Mouse (Mus musculus): ENCODE data around the gene Slc38a3. TPM values are rescaled to one million over a fixed set of nuclear protein-coding genes. Genes with fewer than 3 reads are reported as not detected.
A peak's percentile ranks its signal among the peaks of the same experiment; 100 is the strongest.

Gene Slc38a3
- total RNA-seq, 2 experiments from 2014 or later = 29.8 to 57.1 TPM

DNA sequence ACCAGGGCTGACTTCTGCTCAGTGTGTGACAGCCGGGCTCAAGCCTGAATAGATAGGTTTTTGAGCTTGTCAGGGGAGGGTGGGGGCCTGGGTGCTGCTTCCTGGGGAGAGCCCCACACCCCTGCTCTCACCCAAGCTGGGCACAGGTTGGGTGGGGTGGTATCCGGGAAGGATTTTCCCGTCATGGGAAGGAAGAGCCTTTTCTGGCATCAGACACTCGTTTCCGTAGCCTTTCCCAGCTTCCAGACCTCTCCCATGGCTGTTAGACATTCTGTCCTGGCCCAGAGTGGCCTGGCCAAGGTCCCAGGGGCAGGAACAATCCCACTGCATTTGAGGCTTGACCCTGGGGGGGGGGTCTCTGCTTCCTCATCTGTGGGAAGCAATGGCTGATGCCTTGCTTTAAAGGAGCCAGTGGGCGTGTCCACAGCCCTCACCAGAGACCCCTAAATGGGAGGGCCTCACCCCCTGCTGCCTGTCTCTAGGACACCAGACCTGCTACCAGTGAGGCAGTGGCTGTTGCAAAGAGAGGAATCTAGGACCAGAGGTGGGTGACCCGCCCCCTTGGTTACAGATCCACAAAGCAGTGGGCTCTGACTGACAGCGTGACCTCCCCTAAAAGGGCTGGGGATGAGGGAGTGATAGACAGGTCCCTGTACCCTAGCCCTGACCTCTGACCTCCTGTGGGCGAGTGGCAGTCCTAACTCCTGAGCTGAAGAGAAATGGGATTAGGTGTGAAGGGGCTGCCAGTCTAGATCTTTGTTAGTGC, 27.7 kb upstream of the Slc38a3 start:
- intact Hi-C loops (cut with DNase I; ENCODE audit: low total_unique reads) = no loop called here
- no peak for DNase-seq

GRCm38 (mm10) chr9:107696106-107696479, 26.8 kb upstream of the Slc38a3 start:
- no peak for DNase-seq
- intact Hi-C loops (cut with DNase I; ENCODE audit: low total_unique reads) = no loop called here

GRCm38 (mm10) chr9:107695441-107696105, 26.2 kb upstream of the Slc38a3 start:
- no peak for DNase-seq

GRCm38 (mm10) chr9:107694627-107695026, 25.3 kb upstream of the Slc38a3 start:
- peak; percentile 54 for DNase-seq

More at GRCm38 (mm10) chr9:107695441-107696105, 26.2 kb upstream of the Slc38a3 start:
- intact Hi-C loops (cut with DNase I; ENCODE audit: low total_unique reads) = no loop called here

DNA sequence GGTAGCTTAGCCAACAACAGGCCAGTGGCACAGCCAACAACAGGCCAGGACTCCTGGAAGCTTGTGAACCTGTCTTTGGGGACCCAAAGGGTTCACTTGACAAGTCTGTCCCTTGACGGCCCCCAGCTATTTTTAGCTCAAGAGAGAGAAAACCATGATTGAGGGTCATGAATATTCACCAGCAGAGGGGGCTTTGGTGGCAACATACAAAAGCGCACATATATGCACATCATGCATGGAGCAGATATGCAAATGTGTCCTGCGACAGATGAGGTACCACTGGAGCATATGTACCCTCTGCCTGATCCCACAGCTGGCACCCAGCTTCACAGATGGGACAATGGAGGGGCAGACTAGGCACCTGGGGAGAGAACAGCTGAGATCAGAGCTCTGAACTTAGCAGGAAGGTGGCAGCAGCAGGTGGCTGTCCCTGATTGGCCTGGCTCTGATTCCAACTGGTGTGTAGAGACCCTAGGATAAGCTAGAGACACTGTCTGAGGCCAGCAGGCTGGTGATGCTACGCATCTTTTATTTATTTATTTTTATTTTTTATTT, 24.2 kb upstream of the Slc38a3 start:
- DNase-seq = no peak
- intact Hi-C loops (cut with DNase I; ENCODE audit: low total_unique reads) = no loop called here

More at GRCm38 (mm10) chr9:107694627-107695026, 25.3 kb upstream of the Slc38a3 start:
- intact Hi-C loops (cut with DNase I; ENCODE audit: low total_unique reads) = no loop called here

DNA sequence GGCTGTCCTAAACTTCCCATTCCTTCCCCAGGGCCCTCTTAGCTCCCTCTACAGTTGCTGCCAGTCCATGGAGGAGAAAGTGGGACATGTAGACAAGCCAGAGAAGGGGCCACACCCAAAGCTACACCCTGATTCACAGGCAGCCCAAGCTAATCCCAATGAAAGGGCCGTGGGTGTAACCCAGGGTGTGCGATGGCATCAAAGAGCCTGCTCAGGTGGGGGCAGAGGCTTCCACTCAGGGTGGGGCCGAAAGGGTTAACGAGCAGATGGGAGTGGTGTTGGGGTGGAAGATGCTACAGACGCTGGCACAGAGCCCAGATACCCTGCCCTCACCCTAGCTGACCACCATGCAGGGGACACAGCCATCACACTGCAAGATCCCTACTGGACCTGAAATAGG, 23.5 kb upstream of the Slc38a3 start:
- intact Hi-C loops (cut with DNase I; ENCODE audit: low total_unique reads) = no loop called here
- no peak for DNase-seq

GRCm38 (mm10) chr9:107690391-107690790, 21.1 kb upstream of the Slc38a3 start:
- DNase-seq = no peak
- intact Hi-C loops (cut with DNase I; ENCODE audit: low total_unique reads) = no loop called here

DNA sequence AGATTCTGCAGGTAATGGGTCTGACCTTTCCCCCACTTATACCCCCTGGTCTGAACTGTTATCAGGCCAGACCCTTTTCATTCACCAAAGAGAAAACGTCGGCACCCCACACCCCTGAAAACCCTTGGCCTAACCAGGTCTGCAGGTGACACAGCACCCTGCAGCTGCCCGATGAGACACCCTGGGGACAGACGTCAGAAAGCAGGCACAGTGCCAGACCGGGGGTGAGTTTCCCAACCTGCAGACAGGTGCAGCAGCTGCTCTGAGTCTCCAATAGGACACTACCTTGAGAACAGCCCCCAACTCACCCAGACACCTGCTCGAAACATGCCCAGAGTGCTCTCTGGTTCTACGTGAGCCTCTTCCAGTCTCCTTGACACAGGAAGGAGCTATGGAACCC, 19.6 kb upstream of the Slc38a3 start:
- no peak for DNase-seq
- intact Hi-C loops (cut with DNase I; ENCODE audit: low total_unique reads) = loop anchor here (2.0 kb wide), 1 partner anchor 48 kb away; no protein-coding TSS in a partner anchor

DNA sequence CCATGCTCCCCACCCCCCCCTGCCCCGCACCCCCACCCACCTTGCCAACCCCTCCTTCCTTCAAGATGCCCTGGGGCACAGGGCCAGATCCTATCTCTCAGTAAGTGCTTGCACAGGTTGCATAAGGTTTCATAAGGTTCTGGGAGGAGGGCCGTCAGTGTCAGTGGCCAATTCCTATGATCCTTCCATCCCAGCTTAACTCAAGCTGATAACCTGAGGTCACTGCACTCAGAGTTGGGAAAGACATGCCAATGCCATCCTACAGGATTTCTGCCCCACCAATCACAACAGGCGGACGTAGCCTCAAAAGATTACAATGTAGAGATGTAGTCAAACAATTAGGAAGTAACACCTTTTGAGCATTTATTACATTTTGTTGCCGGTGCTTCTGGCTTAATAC, 19.1 kb upstream of the Slc38a3 start:
- intact Hi-C loops (cut with DNase I; ENCODE audit: low total_unique reads) = loop anchor here (2.0 kb wide), 1 partner anchor 48 kb away; no protein-coding TSS in a partner anchor

DNA sequence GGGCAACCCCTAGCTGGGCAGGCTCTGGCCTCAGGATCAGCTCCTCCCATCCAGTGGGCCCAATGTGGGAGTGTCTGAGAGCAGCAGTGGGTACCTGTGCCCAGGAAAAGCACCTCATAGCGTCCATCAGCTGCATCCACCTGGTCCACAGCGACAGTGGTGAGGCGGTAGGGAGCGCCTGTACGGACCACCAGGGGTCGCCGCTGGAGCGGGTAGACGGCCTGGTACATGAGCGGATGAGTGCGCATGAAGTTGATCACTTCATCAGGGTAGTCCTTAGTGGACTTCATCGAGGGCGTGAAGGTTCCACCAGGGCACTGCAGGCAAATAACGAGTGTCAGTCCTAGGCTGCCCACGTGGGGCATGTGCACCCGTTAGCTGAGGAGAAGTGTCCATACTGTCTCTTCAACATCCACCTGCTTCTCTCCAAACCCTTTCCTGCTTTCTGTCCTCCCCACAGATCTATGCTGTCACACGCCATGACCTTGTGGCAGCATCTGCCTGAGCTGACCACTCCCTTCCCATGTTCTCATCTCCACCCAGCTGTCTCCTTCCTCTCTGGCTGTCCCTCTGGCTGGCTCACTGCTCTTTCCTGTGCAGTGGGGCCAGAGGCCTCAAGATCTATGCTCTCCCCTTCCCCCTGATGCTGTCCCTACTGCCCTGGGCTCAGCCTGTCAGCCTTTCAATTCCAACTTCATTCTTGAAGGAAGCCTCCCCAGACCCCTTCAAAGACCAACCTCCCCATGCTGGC, 16.1 kb upstream of the Slc38a3 start:
- intact Hi-C loops (cut with DNase I; ENCODE audit: low total_unique reads) = no loop called here
- peak; percentile 70 for DNase-seq

More for the DNA sequence above, 19.1 kb upstream of the Slc38a3 start:
- DNase-seq = no peak

GRCm38 (mm10) chr9:107682405-107682804, 13.1 kb upstream of the Slc38a3 start:
- intact Hi-C loops (cut with DNase I; ENCODE audit: low total_unique reads) = no loop called here
- no peak for DNase-seq

DNA sequence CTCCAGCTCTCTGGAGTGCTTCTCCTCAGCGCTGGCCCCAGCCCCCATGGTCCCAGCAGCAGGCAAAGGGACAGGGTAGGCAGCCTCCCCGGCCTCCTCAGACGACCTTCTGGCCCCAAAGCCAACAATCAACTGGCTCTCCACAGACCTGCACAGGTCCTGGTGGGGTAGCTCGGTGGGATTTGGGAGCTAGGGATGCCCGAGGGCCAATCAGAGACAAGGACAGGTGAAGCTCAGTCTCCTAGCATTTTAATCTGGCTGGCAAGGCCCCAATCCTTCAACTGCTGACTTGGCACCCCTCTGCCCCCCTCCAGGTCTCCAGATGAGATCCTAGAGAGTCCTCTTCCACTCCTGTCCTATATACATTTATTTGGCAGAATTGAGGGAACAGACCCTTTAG, 10.2 kb upstream of the Slc38a3 start, which contains the start of gene Gnat1:
Gene Gnat1, minus strand, starts transcription at position 212 of the 400 bp plus-strand sequence.
- no peak for DNase-seq

GRCm38 (mm10) chr9:107678861-107679260, 9.5 kb upstream of the Slc38a3 start:
- intact Hi-C loops (cut with DNase I; ENCODE audit: low total_unique reads) = loop anchor here (5.0 kb wide), 1 partner anchor 77 kb away; no protein-coding TSS in a partner anchor
- no peak for DNase-seq

More for the DNA sequence above, 10.2 kb upstream of the Slc38a3 start, which contains the start of gene Gnat1:
- intact Hi-C loops (cut with DNase I; ENCODE audit: low total_unique reads) = loop anchor here (5.0 kb wide), 1 partner anchor 77 kb away; no protein-coding TSS in a partner anchor

DNA sequence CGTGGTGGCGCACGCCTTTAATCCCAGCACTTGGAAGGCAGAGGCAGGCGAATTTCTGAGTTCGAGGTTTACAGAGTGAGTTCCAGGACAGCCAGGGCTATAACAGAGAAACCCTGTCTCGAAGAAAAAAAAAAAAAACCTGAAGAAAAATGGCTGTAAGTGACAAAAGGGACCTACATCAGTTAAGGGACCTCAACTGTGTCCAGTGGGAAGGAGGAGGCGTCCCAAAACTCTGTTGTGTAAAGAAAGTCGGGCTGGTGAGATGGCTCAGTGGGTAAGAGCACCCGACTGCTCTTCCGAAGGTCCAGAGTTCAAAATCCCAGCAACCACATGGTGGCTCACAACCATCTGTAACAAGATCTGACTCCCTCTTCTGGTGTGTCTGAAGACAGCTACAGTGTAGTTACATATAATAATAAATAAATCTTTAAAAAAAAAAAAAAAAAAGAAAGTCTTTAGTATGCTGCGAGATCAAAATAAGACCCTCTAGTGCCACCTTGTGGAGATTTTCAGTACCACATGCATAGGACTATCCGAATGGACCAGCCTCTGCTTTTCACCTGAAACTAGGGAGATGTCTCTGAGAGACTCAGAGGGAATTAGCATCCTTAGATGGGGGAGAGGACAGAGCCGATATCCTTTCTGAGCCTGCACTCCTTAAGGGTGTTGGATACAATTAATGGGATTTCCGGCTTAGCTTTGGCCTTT, 8.6 kb upstream of the Slc38a3 start:
- DNase-seq = peak; percentile 64
- intact Hi-C loops (cut with DNase I; ENCODE audit: low total_unique reads) = loop anchor here (5.0 kb wide), 1 partner anchor 76 kb away; no protein-coding TSS in a partner anchor

DNA sequence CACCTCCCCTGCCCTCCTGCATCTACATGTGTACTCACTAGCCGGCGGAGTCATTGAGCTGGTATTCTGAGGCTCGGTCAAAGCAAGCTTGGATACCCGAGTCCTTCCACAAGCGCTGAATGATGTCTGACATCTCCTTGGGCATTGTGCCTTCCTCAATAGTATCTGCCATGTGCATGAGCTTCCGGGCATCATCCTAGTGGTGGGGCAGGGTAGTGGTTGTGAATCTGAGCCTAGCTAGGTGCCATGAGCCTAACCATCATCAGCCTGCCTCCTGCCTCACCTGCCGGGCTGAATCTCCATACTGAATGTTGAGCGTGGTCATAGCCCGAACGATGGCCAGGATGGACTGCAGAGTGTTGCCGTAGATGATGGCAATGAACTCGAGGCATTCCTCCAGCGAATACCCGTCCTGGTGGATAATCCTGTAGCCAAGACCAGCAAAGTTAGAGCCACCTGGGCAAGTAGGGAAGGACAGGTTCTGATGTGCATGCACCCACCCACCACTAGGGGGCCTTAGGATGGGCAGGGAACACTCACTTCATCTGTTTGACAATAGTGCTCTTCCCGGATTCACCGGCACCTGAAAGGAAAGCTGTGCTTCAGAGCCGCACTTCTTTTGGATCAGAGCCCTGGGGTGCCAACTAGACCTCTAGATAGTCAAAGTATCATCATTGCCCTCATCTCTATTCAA, 7.9 kb upstream of the Slc38a3 start:
- no peak for DNase-seq
- intact Hi-C loops (cut with DNase I; ENCODE audit: low total_unique reads) = loop anchor here (5.0 kb wide), 1 partner anchor 75 kb away; no protein-coding TSS in a partner anchor

DNA sequence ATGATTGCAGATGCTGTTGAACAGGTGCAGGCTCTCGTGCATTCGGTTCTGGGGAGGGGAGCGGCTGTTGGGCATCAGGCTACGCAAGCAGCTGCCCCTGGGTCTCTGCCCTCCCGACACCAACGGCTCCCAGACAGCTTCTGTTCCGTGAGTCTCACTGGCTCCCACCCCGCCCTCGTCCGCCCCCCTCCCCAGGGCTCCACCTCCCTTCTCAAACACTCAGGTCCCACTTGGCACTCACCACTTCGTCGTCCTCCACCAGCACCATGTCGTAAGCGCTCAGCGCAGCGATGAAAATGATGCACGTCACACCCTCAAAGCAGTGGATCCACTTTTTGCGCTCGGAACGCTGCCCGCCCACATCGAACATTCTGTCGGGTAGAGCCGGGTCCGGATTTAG, 7.0 kb upstream of the Slc38a3 start:
- intact Hi-C loops (cut with DNase I; ENCODE audit: low total_unique reads) = loop anchor here (5.0 kb wide), 1 partner anchor 74 kb away; no protein-coding TSS in a partner anchor

DNA sequence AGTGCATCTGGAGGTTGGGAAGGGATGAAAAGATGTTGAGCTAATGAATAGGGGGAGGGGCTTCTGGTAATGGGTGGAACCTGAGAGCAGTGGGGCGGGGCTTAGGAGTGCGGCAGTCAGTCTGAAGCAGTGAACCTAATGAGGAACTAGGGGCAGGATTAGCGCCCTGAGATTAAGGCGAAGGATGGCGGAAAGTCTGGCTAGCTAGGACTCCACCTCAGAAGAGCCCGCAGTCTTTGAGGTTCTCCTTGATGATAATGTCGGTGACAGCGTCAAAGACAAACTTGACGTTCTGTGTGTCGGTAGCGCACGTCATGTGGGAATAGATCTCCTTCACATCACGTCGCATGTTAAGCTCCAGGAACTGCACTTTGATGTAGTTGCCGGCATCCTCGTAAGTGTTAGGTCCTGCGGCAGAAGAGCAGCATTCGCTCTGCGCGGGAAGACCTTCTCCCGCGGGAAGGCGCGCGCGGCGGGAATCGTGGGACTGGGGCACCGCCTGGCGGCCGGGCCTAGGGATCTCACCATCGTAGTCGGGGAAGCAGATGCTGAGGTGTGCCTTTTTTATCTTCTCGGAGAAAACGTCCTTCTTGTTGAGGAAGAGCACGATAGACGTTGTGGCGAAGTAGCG, 6.5 kb upstream of the Slc38a3 start:
- intact Hi-C loops (cut with DNase I; ENCODE audit: low total_unique reads) = loop anchor here (2.0 to 5.0 kb wide), 2 partner anchors 27 to 73 kb away; no protein-coding TSS in a partner anchor
- peak; percentile 80 for DNase-seq

More for the DNA sequence above, 7.0 kb upstream of the Slc38a3 start:
- DNase-seq = no peak
